Comparison of ENCODE assay signal across 9 mouse cellular contexts in the genomic region with DNA sequence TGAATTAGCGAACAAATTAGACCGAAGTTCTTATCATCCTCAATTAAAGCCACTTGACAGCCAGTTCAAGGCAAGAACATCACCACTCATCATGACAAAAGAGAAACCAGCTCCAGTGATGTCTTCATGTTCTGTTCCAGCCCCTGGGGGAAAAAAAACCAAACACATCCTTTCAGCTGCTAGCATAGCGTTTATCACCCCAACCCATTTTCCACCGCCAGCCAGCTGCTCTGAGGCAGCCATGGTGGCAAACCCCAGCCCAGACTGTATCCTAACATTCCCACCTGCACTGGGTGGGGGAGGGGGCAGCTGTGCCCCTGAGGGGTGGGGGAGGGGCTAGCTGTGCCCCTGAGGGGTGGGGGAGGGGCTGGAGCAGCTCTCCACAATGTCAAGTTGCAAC. TPM values are rescaled to one million over a fixed set of nuclear protein-coding genes. Genes with fewer than 3 reads are reported as not detected.
DNase-seq lines count a peak whose midpoint lies in the region; ATAC-seq and TF ChIP-seq lines count a peak whose summit lies in the region.
"Had no signal": no experiment of that assay in that cellular context is flagged by ENCODE, and none has a peak within 500 bp of the region (broad histone marks: within the 10 kb centered on the region; RNA-seq: fewer than 3 reads in every experiment).

No protein-coding gene starts in this region.

- peaks cover 29% of the 10 kb centered on the region for H3K4me1 ChIP-seq in heart, embryonic 15.5 days (replicated peaks)
- peaks cover 5% of the 10 kb centered on the region for H3K4me1 ChIP-seq in liver, embryonic 13.5 days (replicated peaks)

- 5% methylated on average over 4 of the region's 4 CpGs for WGBS in heart, embryonic 15.5 days
- WGBS in liver, embryonic 13.5 days (ENCODE audit: insufficient replicate concordance): 27% methylated on average over 4 of the region's 4 CpGs

- no peaks in the 10 kb centered on the region for H3K36me3 ChIP-seq in heart, embryonic 15.5 days
- H3K36me3 ChIP-seq in liver, embryonic 13.5 days: no peaks in the 10 kb centered on the region

- H3K4me3 ChIP-seq in heart, embryonic 15.5 days: peak overlapping the region; percentile 4; the same call in 1 of the 2 replicates
- no peak overlapping the region for H3K4me3 ChIP-seq in liver, embryonic 13.5 days (replicated peaks)
- H3K4me3 ChIP-seq in layer of hippocampus, adult 2 months: no peak overlapping the region

- H3K27ac ChIP-seq in heart, embryonic 15.5 days: peak overlapping the region; percentile 84
- no peak overlapping the region for H3K27ac ChIP-seq in liver, embryonic 13.5 days
- H3K27ac ChIP-seq in layer of hippocampus, adult 2 months: no peak overlapping the region

- ATAC-seq in heart, embryonic 15.5 days (replicated peaks; ENCODE audit: insufficient number of reproducible peaks, insufficient read depth, low FRiP score, low read depth): peak; percentile 30; the same call in 1 of the 2 replicates
- no peak for ATAC-seq in liver, embryonic 13.5 days (ENCODE audit: low read depth)

- DNase-seq in heart, postnatal 4 days: no peak
- DNase-seq in thymus, postnatal 4 days: peak; percentile 22
- DNase-seq in thymus, postnatal 10 days (ENCODE audit: low spot score in 2 of 2): no peak
- no peak for DNase-seq in liver, embryonic 13.5 days
- DNase-seq in layer of hippocampus, adult 2 months (ENCODE audit: low spot score in 2 of 2): no peak
- DNase-seq in gastrocnemius, postnatal 14 days: no peak
- no peak for DNase-seq in right cerebral cortex, postnatal 10 days (ENCODE audit: low spot score in 2 of 2)
- DNase-seq: adrenal gland, postnatal 36 days had no signal

- H3K27me3 ChIP-seq in heart, embryonic 15.5 days: no peaks in the 10 kb centered on the region
- H3K27me3 ChIP-seq in liver, embryonic 13.5 days: no peaks in the 10 kb centered on the region

- no peak overlapping the region for H3K9ac ChIP-seq in heart, embryonic 15.5 days
- no peak overlapping the region for H3K9ac ChIP-seq in liver, embryonic 13.5 days

- no peak for TF ChIP-seq CTCF in layer of hippocampus, adult 2 months (conservative IDR thresholded peaks at IDR 0.05)

- H3K9me3 ChIP-seq in heart, embryonic 15.5 days (replicated peaks): no peaks in the 10 kb centered on the region
- H3K9me3 ChIP-seq in liver, embryonic 13.5 days (replicated peaks): no peaks in the 10 kb centered on the region

- intact Hi-C loops in gastrocnemius, postnatal 14 days (cut with DNase I; ENCODE audit: low total_unique reads): no loop called here

- H3K4me2 ChIP-seq in heart, embryonic 15.5 days: peak overlapping the region; percentile 52
- H3K4me2 ChIP-seq in liver, embryonic 13.5 days: peak overlapping the region; percentile 35; the same call in 1 of the 2 replicates

RNA-seq across cellular contexts. Expression of gene S1pr3, which starts 30.3 kb away (rescaled TPM):
- polyA plus RNA-seq in heart, embryonic 15.5 days (2015; fragmentation: Nextera tagmentation; extraction: Ambion mirVana): 18.8 and 33.9 TPM in 2 replicates
- 10 to 100 TPM; 22.9 to 23.2 TPM for total RNA-seq in heart, postnatal 4 days (2021)
- 1.8 and 2.2 TPM in 2 replicates for polyA plus RNA-seq in liver, embryonic 13.5 days (2015; fragmentation: Nextera tagmentation; extraction: Ambion mirVana)
- 1 to 10 TPM; 5.2 to 5.4 TPM for total RNA-seq in layer of hippocampus, adult 2 months (2021)
- total RNA-seq in gastrocnemius, postnatal 14 days (2021): 10 to 100 TPM in 1 of 2 experiments, 1 to 10 TPM in 1; 9.7 to 13.7 TPM
